Mouse (Mus musculus): Measurements from ENCODE around the gene Tmem198b.
"Not testable (repeated sequence)": the region's sequence is repeated elsewhere in the genome, so short reads cannot be mapped to it uniquely, and the experiment has no call there.

Tmem198b gene

GRCm38 (mm10) chr10:128804271-128805091 is at the start of gene Tmem198b:
Tmem198b (minus strand) TSS chr10:128804370.
- DNase-seq (ENCODE audit: low read depth in 2 of 2, low spot score in 2 of 2), result peak; percentile 17 to 24

GRCm38 (mm10) chr10:128850339-128850738 is 46.2 kb upstream of the Tmem198b start:
- no peak for DNase-seq (ENCODE audit: low read depth in 2 of 2, low spot score in 2 of 2)

GRCm38 (mm10) chr10:128848426-128848825 is 44.3 kb upstream of the Tmem198b start:
- no peak for DNase-seq (ENCODE audit: low read depth in 2 of 2, low spot score in 2 of 2)

GRCm38 (mm10) chr10:128846664-128847063 is 42.5 kb upstream of the Tmem198b start:
- DNase-seq (ENCODE audit: low read depth in 2 of 2, low spot score in 2 of 2), result no peak

- no peak for DNase-seq (ENCODE audit: low read depth in 2 of 2, low spot score in 2 of 2)
Observed at GRCm38 (mm10) chr10:128845516-128845915, 41.3 kb upstream of the Tmem198b start.

- DNase-seq (ENCODE audit: low read depth in 2 of 2, low spot score in 2 of 2), result no peak
Observed at GRCm38 (mm10) chr10:128843260-128843659, 39.1 kb upstream of the Tmem198b start.

- no peak for DNase-seq (ENCODE audit: low read depth in 2 of 2, low spot score in 2 of 2)
Observed at GRCm38 (mm10) chr10:128840612-128841011, 36.4 kb upstream of the Tmem198b start.

GRCm38 (mm10) chr10:128839434-128839833 is 35.3 kb upstream of the Tmem198b start:
- DNase-seq (ENCODE audit: low read depth in 2 of 2, low spot score in 2 of 2), result no peak

- DNase-seq (ENCODE audit: low read depth in 2 of 2, low spot score in 2 of 2), result no peak
Observed at GRCm38 (mm10) chr10:128837400-128837799, 33.2 kb upstream of the Tmem198b start.

GRCm38 (mm10) chr10:128823821-128824220 is 19.7 kb upstream of the Tmem198b start:
- no peak for DNase-seq (ENCODE audit: low read depth in 2 of 2, low spot score in 2 of 2)

- not testable (repeated sequence) for DNase-seq (ENCODE audit: low read depth in 2 of 2, low spot score in 2 of 2)
Observed at GRCm38 (mm10) chr10:128823087-128823486, 18.9 kb upstream of the Tmem198b start.

- DNase-seq (ENCODE audit: low read depth in 2 of 2, low spot score in 2 of 2), result no peak
Observed at GRCm38 (mm10) chr10:128822135-128822534, 18.0 kb upstream of the Tmem198b start.

- DNase-seq (ENCODE audit: low read depth in 2 of 2, low spot score in 2 of 2), result peak; percentile 96
Observed at GRCm38 (mm10) chr10:128821358-128822056, 17.3 kb upstream of the Tmem198b start, which contains the start of gene Ormdl2. Ormdl2 (minus strand) TSS chr10:128821645.

GRCm38 (mm10) chr10:128820217-128820616 is 16.0 kb upstream of the Tmem198b start:
- no peak for DNase-seq (ENCODE audit: low read depth in 2 of 2, low spot score in 2 of 2)

- DNase-seq (ENCODE audit: low read depth in 2 of 2, low spot score in 2 of 2), result no peak
Observed at GRCm38 (mm10) chr10:128817033-128817432, 12.9 kb upstream of the Tmem198b start, which contains the start of gene Sarnp. Sarnp (plus strand) TSS chr10:128817333.

- no peak for DNase-seq (ENCODE audit: low read depth in 2 of 2, low spot score in 2 of 2)
Observed at GRCm38 (mm10) chr10:128807018-128807417, 2.8 kb upstream of the Tmem198b start.

GRCm38 (mm10) chr10:128806086-128806485 is 1.9 kb upstream of the Tmem198b start:
- no peak for DNase-seq (ENCODE audit: low read depth in 2 of 2, low spot score in 2 of 2)

GRCm38 (mm10) chr10:128805092-128806000 is 1.2 kb upstream of the Tmem198b start:
- peak; percentile 92 to 93 for DNase-seq (ENCODE audit: low read depth in 2 of 2, low spot score in 2 of 2)

GRCm38 (mm10) chr10:128803771-128804270 is 349 bp downstream of the Tmem198b start, which contains the start of gene Dnajc14:
Dnajc14 (plus strand) TSS chr10:128804062.
- no peak for DNase-seq (ENCODE audit: low read depth in 2 of 2, low spot score in 2 of 2)

GRCm38 (mm10) chr10:128803361-128803760 is 809 bp downstream of the Tmem198b start:
- no peak for DNase-seq (ENCODE audit: low read depth in 2 of 2, low spot score in 2 of 2)

- DNase-seq (ENCODE audit: low read depth in 2 of 2, low spot score in 2 of 2), result no peak
Observed at GRCm38 (mm10) chr10:128802956-128803355, 1.2 kb downstream of the Tmem198b start.

Data from CD8-positive naive resting alpha-beta T cell, adult 2 months (primary cell).